9 mouse cellular contexts compared by ENCODE assay signal in the genomic region with DNA sequence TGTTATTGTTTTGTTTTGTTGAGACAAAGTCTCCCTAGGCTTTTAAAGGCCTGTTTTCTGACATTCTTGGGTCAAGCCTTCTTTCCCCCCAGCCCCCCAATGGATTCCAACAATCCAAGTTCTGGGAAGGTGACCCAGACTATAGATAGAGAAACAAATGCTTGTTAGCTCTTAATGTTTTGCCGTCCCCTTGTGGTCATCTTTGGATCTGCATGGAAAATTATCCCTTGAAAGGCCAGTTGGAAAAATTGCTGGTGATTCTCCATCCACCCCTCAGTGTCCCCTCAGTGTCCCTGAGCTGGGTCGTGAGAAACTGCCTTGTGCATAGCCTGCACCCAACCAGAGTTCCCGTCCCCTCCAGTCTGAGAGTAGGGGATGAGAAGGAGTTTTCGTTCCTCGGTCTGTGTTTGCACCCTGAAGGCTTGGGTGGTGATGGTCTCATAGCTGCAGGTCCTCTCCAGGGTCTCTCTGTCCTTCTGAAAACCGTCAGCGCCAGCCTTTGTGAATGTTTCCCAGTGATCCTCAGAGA. TPM values are rescaled to one million over a fixed set of nuclear protein-coding genes. Genes with fewer than 3 reads are reported as not detected.
DNase-seq lines count a peak whose midpoint lies in the region; ATAC-seq lines count a peak whose summit lies in the region.
"Had no signal": no experiment of that assay in that cellular context is flagged by ENCODE, and none has a peak within 500 bp of the region (broad histone marks: within the 10 kb centered on the region; RNA-seq: fewer than 3 reads in every experiment).

No protein-coding gene starts in this region.

- no peak for ATAC-seq in neural tube, embryonic 11.5 days (ENCODE audit: insufficient read depth, low FRiP score, low TSS enrichment)

- H3K36me3 ChIP-seq in neural tube, embryonic 11.5 days (ENCODE audit: control insufficient read depth, insufficient read depth, low read length) = no peaks in the 10 kb centered on the region; the same call in 1 of the 2 replicates

- H3K4me2 ChIP-seq in neural tube, embryonic 11.5 days (ENCODE audit: low read depth) = no peak overlapping the region
- H3K4me2 ChIP-seq: liver, embryonic 13.5 days had no signal

- WGBS in neural tube, embryonic 11.5 days = 58% methylated on average over 7 of the region's 7 CpGs

- no peak overlapping the region for H3K9ac ChIP-seq in neural tube, embryonic 11.5 days (ENCODE audit: low read length)
- H3K9ac ChIP-seq: liver, embryonic 13.5 days had no signal

- H3K4me3 ChIP-seq in neural tube, embryonic 11.5 days (ENCODE audit: low read depth, low read length) = no peak overlapping the region
- H3K4me3 ChIP-seq: liver, embryonic 13.5 days had no signal

- DNase-seq in adrenal gland, adult 18-20 months (ENCODE audit: low spot score in 2 of 2) = peak; percentile 42 to 56
- no peak for DNase-seq in adrenal gland, adult 8-10 months
- peak; percentile 26 to 64 for DNase-seq in left cerebral cortex, adult 18-20 months (ENCODE audit: low spot score in 2 of 2)
- DNase-seq in left cerebral cortex, adult 11 months (ENCODE audit: low spot score) = no peak
- peak; percentile 45 to 65 for DNase-seq in adrenal gland, postnatal 36 days
- peak; percentile 76 for DNase-seq in heart, postnatal 4 days
- peak; percentile 34 for DNase-seq in neural tube, embryonic 11.5 days (ENCODE audit: low spot score)
- DNase-seq in thymus, postnatal 36 days = no peak
- DNase-seq: liver, embryonic 13.5 days had no signal

- H3K27me3 ChIP-seq in neural tube, embryonic 11.5 days (ENCODE audit: control insufficient read depth, insufficient read depth, low read length) = no peaks in the 10 kb centered on the region

- H3K9me3 ChIP-seq in neural tube, embryonic 11.5 days (ENCODE audit: control insufficient read depth, low read length) = no peaks in the 10 kb centered on the region

- H3K4me1 ChIP-seq in neural tube, embryonic 11.5 days (ENCODE audit: control insufficient read depth, insufficient read depth, low read length) = no peaks in the 10 kb centered on the region

- H3K27ac ChIP-seq in neural tube, embryonic 11.5 days (ENCODE audit: low read depth, low read length) = no peak overlapping the region
- H3K27ac ChIP-seq: liver, embryonic 13.5 days had no signal

RNA-seq across cellular contexts. Expression of gene Gpr4, which starts 3.3 kb away (rescaled TPM):
- total RNA-seq in adrenal gland, adult 18-20 months (2021) = 10 to 100 TPM in 1 of 2 experiments, 1 to 10 TPM in 1; 7.7 to 17.3 TPM
- 10 to 100 TPM in 2 of 4 experiments, 1 to 10 TPM in 2; 5.7 to 15.2 (median 8.2) TPM for total RNA-seq in adrenal gland, adult 8-10 months (2022)
- total RNA-seq in left cerebral cortex, adult 18-20 months (2021) = 1 to 10 TPM; 2.5 to 3.6 TPM
- total RNA-seq in adrenal gland, postnatal 36 days (2021) = 10 to 100 TPM in 1 of 2 experiments, 1 to 10 TPM in 1; 5.9 to 12.9 TPM
- 1 to 10 TPM; 6.7 to 8.1 TPM for total RNA-seq in heart, postnatal 4 days (2021)
- 2.4 and 2.6 TPM in 2 replicates for polyA plus RNA-seq in neural tube, embryonic 11.5 days (2014; fragmentation: Nextera tagmentation; extraction: Ambion mirVana)

RNA-seq across cellular contexts. Expression of gene Opa3, which starts 19.1 kb away (rescaled TPM):
- 10 to 100 TPM; 40.8 to 56.7 TPM for total RNA-seq in adrenal gland, adult 18-20 months (2021)
- 10 to 100 TPM; 32.4 to 41.5 (median 33.7) TPM for total RNA-seq in adrenal gland, adult 8-10 months (2022)
- total RNA-seq in left cerebral cortex, adult 18-20 months (2021) = 10 to 100 TPM; 47.3 to 47.6 TPM
- 10 to 100 TPM; 31.7 to 37.4 TPM for total RNA-seq in adrenal gland, postnatal 36 days (2021)
- 10 to 100 TPM; 54.7 to 60.0 TPM for total RNA-seq in heart, postnatal 4 days (2021)
- polyA plus RNA-seq in neural tube, embryonic 11.5 days (2014; fragmentation: Nextera tagmentation; extraction: Ambion mirVana) = 43.7 and 45.9 TPM in 2 replicates

RNA-seq across cellular contexts. Expression of gene Eml2, which starts 32.8 kb away (rescaled TPM):
- total RNA-seq in adrenal gland, adult 18-20 months (2021) = 10 to 100 TPM; 33.9 to 43.9 TPM
- 10 to 100 TPM; 56.2 to 79.2 (median 69.6) TPM for total RNA-seq in adrenal gland, adult 8-10 months (2022)
- total RNA-seq in left cerebral cortex, adult 18-20 months (2021) = 100 to 1,000 TPM; 141 to 147 TPM
- 10 to 100 TPM; 45.2 to 65.2 TPM for total RNA-seq in adrenal gland, postnatal 36 days (2021)
- 10 to 100 TPM; 70.6 to 77.3 TPM for total RNA-seq in heart, postnatal 4 days (2021)
- 1.3 and 2.0 TPM in 2 replicates for polyA plus RNA-seq in neural tube, embryonic 11.5 days (2014; fragmentation: Nextera tagmentation; extraction: Ambion mirVana)

RNA-seq across cellular contexts. Expression of gene Gipr, which starts 43.1 kb away (rescaled TPM):
- total RNA-seq in adrenal gland, adult 18-20 months (2021) = under 1 TPM; 0.60 to 0.70 TPM
- total RNA-seq in adrenal gland, adult 8-10 months (2022) = 1 to 10 TPM in 1 of 4 experiments, under 1 TPM in 3; 0.17 to 1.5 (median 0.64) TPM
- total RNA-seq in left cerebral cortex, adult 18-20 months (2021) = 1 to 10 TPM; 1.4 to 1.8 TPM
- under 1 TPM; 0.40 to 0.56 TPM for total RNA-seq in adrenal gland, postnatal 36 days (2021)
- total RNA-seq in heart, postnatal 4 days (2021) = 1 to 10 TPM; 1.3 TPM
- 0.69 and 0.76 TPM in 2 replicates for polyA plus RNA-seq in neural tube, embryonic 11.5 days (2014; fragmentation: Nextera tagmentation; extraction: Ambion mirVana)

RNA-seq across cellular contexts. Expression of gene Snrpd2, which starts 59.5 kb away (rescaled TPM):
- total RNA-seq in adrenal gland, adult 18-20 months (2021) = 10 to 100 TPM; 81.7 to 89.5 TPM
- total RNA-seq in adrenal gland, adult 8-10 months (2022) = 10 to 100 TPM; 86.1 to 97.7 (median 92.4) TPM
- total RNA-seq in left cerebral cortex, adult 18-20 months (2021) = 10 to 100 TPM; 73.9 to 78.5 TPM
- 100 to 1,000 TPM in 1 of 2 experiments, 10 to 100 TPM in 1; 96.5 to 105 TPM for total RNA-seq in adrenal gland, postnatal 36 days (2021)
- 10 to 100 TPM; 95.2 to 99.9 TPM for total RNA-seq in heart, postnatal 4 days (2021)
- 148 and 152 TPM in 2 replicates for polyA plus RNA-seq in neural tube, embryonic 11.5 days (2014; fragmentation: Nextera tagmentation; extraction: Ambion mirVana)

Comparison
In these comparisons a context has a peak if more than half of its experiments do, and no peak if none do; other contexts are left out.
1. DNase-seq: peak in adrenal gland, adult 18-20 months (2 of 2), left cerebral cortex, adult 18-20 months (2 of 2), adrenal gland, postnatal 36 days (2 of 2), heart, postnatal 4 days (single experiment) and neural tube, embryonic 11.5 days (single experiment); none in adrenal gland, adult 8-10 months (single experiment), left cerebral cortex, adult 11 months (single experiment) and thymus, postnatal 36 days (0 of 2).